Mouse (Mus musculus): ENCODE measurements at regions not wholly inside any gene's neighbourhood (a gene's known extent, or its start where the extent isn't known, plus 50 kb on each side); places are given as distances from the start of the nearest gene placed in this dataset.

GRCm38 (mm10) chr1:190340715-190341114 lies 170.2 kb upstream of the Prox1 start:
- ATAC-seq = no peak
- 88% methylated on average over 8 of the region's 8 CpGs for WGBS
- no peak overlapping the region for H3K9ac ChIP-seq (ENCODE audit: low read length)
- DNase-seq (ENCODE audit: low spot score) = no peak
- H3K36me3 ChIP-seq (ENCODE audit: control insufficient read depth, insufficient read depth, low read length) = no peaks in the 10 kb centered on the region
- H3K4me1 ChIP-seq (ENCODE audit: control insufficient read depth, insufficient read depth, low read length) = no peaks in the 10 kb centered on the region
- H3K4me3 ChIP-seq (ENCODE audit: low read depth, low read length) = no peak overlapping the region
- no peak overlapping the region for H3K4me2 ChIP-seq (ENCODE audit: low read length)
- H3K9me3 ChIP-seq (replicated peaks; ENCODE audit: control insufficient read depth, low read length) = no peaks in the 10 kb centered on the region
- H3K27ac ChIP-seq (ENCODE audit: low read depth, low read length) = no peak overlapping the region
- 0 out of 2 replicates have a peak, but pooled peaks cover 8% of the 10 kb centered on the region for H3K27me3 ChIP-seq (replicated peaks; ENCODE audit: control insufficient read depth, insufficient read depth, low read length)

GRCm38 (mm10) chr1:190334471-190334870 lies 164.0 kb upstream of the Prox1 start:
- WGBS = 23% methylated on average over 2 of the region's 2 CpGs
- no peaks in the 10 kb centered on the region for H3K9me3 ChIP-seq (replicated peaks; ENCODE audit: control insufficient read depth, low read length)
- H3K4me1 ChIP-seq (ENCODE audit: control insufficient read depth, insufficient read depth, low read length) = peaks cover 11% of the 10 kb centered on the region
- no peak overlapping the region for H3K9ac ChIP-seq (ENCODE audit: low read length)
- no peaks in the 10 kb centered on the region for H3K36me3 ChIP-seq (ENCODE audit: control insufficient read depth, insufficient read depth, low read length)
- peaks cover 3% of the 10 kb centered on the region for H3K27me3 ChIP-seq (replicated peaks; ENCODE audit: control insufficient read depth, insufficient read depth, low read length)
- no peak overlapping the region for H3K4me3 ChIP-seq (ENCODE audit: low read depth, low read length)
- peak; percentile 12; the same call in 1 of the 2 replicates for ATAC-seq
- H3K4me2 ChIP-seq (ENCODE audit: low read length) = no peak overlapping the region
- no peak overlapping the region for H3K27ac ChIP-seq (ENCODE audit: low read depth, low read length)
- DNase-seq (ENCODE audit: low spot score) = no peak

GRCm38 (mm10) chr1:190334053-190334452 lies 163.5 kb upstream of the Prox1 start:
- no peaks in the 10 kb centered on the region for H3K36me3 ChIP-seq (ENCODE audit: control insufficient read depth, insufficient read depth, low read length)
- H3K4me3 ChIP-seq (ENCODE audit: low read depth, low read length) = no peak overlapping the region
- DNase-seq (ENCODE audit: low spot score) (peak; percentile 84), ATAC-seq (peak; percentile 88)
- H3K27me3 ChIP-seq (replicated peaks; ENCODE audit: control insufficient read depth, insufficient read depth, low read length) = peaks cover 3% of the 10 kb centered on the region
- no peak overlapping the region for H3K4me2 ChIP-seq (ENCODE audit: low read length)
- no peak overlapping the region for H3K9ac ChIP-seq (ENCODE audit: low read length)
- H3K4me1 ChIP-seq (ENCODE audit: control insufficient read depth, insufficient read depth, low read length) = peaks cover 11% of the 10 kb centered on the region
- no peak overlapping the region for H3K27ac ChIP-seq (ENCODE audit: low read depth, low read length)
- 11% methylated on average over 8 of the region's 8 CpGs for WGBS
- no peaks in the 10 kb centered on the region for H3K9me3 ChIP-seq (replicated peaks; ENCODE audit: control insufficient read depth, low read length)

- WGBS = 71% methylated on average over 3 of the region's 3 CpGs
- H3K4me3 ChIP-seq (ENCODE audit: low read depth, low read length) = no peak overlapping the region
- no peak overlapping the region for H3K9ac ChIP-seq (ENCODE audit: low read length)
- peaks cover 11% of the 10 kb centered on the region for H3K4me1 ChIP-seq (ENCODE audit: control insufficient read depth, insufficient read depth, low read length)
- ATAC-seq (no peak), DNase-seq (ENCODE audit: low spot score) (no peak)
- H3K27ac ChIP-seq (ENCODE audit: low read depth, low read length) = no peak overlapping the region
- no peaks in the 10 kb centered on the region for H3K9me3 ChIP-seq (replicated peaks; ENCODE audit: control insufficient read depth, low read length)
- no peak overlapping the region for H3K4me2 ChIP-seq (ENCODE audit: low read length)
- peaks cover 3% of the 10 kb centered on the region for H3K27me3 ChIP-seq (replicated peaks; ENCODE audit: control insufficient read depth, insufficient read depth, low read length)
- H3K36me3 ChIP-seq (ENCODE audit: control insufficient read depth, insufficient read depth, low read length) = no peaks in the 10 kb centered on the region
Measured at GRCm38 (mm10) chr1:190332001-190332400, 161.5 kb upstream of the Prox1 start.

GRCm38 (mm10) chr1:190324562-190324961 lies 154.0 kb upstream of the Prox1 start:
- no peaks in the 10 kb centered on the region for H3K9me3 ChIP-seq (replicated peaks; ENCODE audit: control insufficient read depth, low read length)
- H3K27me3 ChIP-seq (replicated peaks; ENCODE audit: control insufficient read depth, insufficient read depth, low read length) = peaks cover 3% of the 10 kb centered on the region; the same call in 1 of the 2 replicates
- ATAC-seq (no peak), DNase-seq (ENCODE audit: low spot score) (no peak)
- H3K4me3 ChIP-seq (ENCODE audit: low read depth, low read length) = no peak overlapping the region
- H3K9ac ChIP-seq (ENCODE audit: low read length) = no peak overlapping the region
- H3K27ac ChIP-seq (ENCODE audit: low read depth, low read length) = no peak overlapping the region
- H3K4me1 ChIP-seq (ENCODE audit: control insufficient read depth, insufficient read depth, low read length) = no peaks in the 10 kb centered on the region
- H3K4me2 ChIP-seq (ENCODE audit: low read length) = no peak overlapping the region
- WGBS = 94% methylated on average over 6 of the region's 6 CpGs
- H3K36me3 ChIP-seq (ENCODE audit: control insufficient read depth, insufficient read depth, low read length) = no peaks in the 10 kb centered on the region

- no peak overlapping the region for H3K4me2 ChIP-seq (ENCODE audit: low read length)
- H3K36me3 ChIP-seq (ENCODE audit: control insufficient read depth, insufficient read depth, low read length) = no peaks in the 10 kb centered on the region
- DNase-seq (ENCODE audit: low spot score) (no peak), ATAC-seq (no peak)
- H3K9me3 ChIP-seq (replicated peaks; ENCODE audit: control insufficient read depth, low read length) = no peaks in the 10 kb centered on the region
- H3K9ac ChIP-seq (ENCODE audit: low read length) = no peak overlapping the region
- peaks cover 3% of the 10 kb centered on the region; the same call in 1 of the 2 replicates for H3K27me3 ChIP-seq (replicated peaks; ENCODE audit: control insufficient read depth, insufficient read depth, low read length)
- H3K4me3 ChIP-seq (ENCODE audit: low read depth, low read length) = no peak overlapping the region
- no peaks in the 10 kb centered on the region for H3K4me1 ChIP-seq (ENCODE audit: control insufficient read depth, insufficient read depth, low read length)
- 30% methylated on average over 9 of the region's 9 CpGs for WGBS
- H3K27ac ChIP-seq (ENCODE audit: low read depth, low read length) = no peak overlapping the region
Measured at GRCm38 (mm10) chr1:190323671-190324070, 153.2 kb upstream of the Prox1 start.

- Histone ChIP-seq H3K27me3 (replicated peaks; ENCODE audit: control insufficient read depth, insufficient read depth, low read length) (no peaks in the 10 kb centered on the region), H3K9me3 (replicated peaks; ENCODE audit: control insufficient read depth, low read length) (no peaks in the 10 kb centered on the region), H3K4me1 (ENCODE audit: control insufficient read depth, insufficient read depth, low read length) (no peaks in the 10 kb centered on the region), H3K4me2 (ENCODE audit: low read length) (no peak overlapping the region), H3K27ac (ENCODE audit: low read depth, low read length) (no peak overlapping the region), H3K9ac (ENCODE audit: low read length) (no peak overlapping the region), H3K4me3 (ENCODE audit: low read depth, low read length) (no peak overlapping the region), H3K36me3 (ENCODE audit: control insufficient read depth, insufficient read depth, low read length) (no peaks in the 10 kb centered on the region)
- ATAC-seq (no peak), DNase-seq (ENCODE audit: low spot score) (no peak)
- 84% methylated on average over 5 of the region's 5 CpGs for WGBS
Measured at GRCm38 (mm10) chr1:190316175-190316574, 145.7 kb upstream of the Prox1 start.

- DNase-seq (ENCODE audit: low spot score) (no peak), ATAC-seq (no peak)
- no peak overlapping the region for H3K27ac ChIP-seq (ENCODE audit: low read depth, low read length)
- no peaks in the 10 kb centered on the region for H3K36me3 ChIP-seq (ENCODE audit: control insufficient read depth, insufficient read depth, low read length)
- H3K4me3 ChIP-seq (ENCODE audit: low read depth, low read length) = no peak overlapping the region
- no peaks in the 10 kb centered on the region for H3K4me1 ChIP-seq (ENCODE audit: control insufficient read depth, insufficient read depth, low read length)
- no peak overlapping the region for H3K4me2 ChIP-seq (ENCODE audit: low read length)
- 89% methylated on average over 6 of the region's 6 CpGs for WGBS
- 0 out of 2 replicates have a peak, but pooled peaks cover 3% of the 10 kb centered on the region for H3K27me3 ChIP-seq (replicated peaks; ENCODE audit: control insufficient read depth, insufficient read depth, low read length)
- H3K9me3 ChIP-seq (replicated peaks; ENCODE audit: control insufficient read depth, low read length) = no peaks in the 10 kb centered on the region
- H3K9ac ChIP-seq (ENCODE audit: low read length) = no peak overlapping the region
Measured at GRCm38 (mm10) chr1:190309831-190310230, 139.3 kb upstream of the Prox1 start.

- Histone ChIP-seq H3K27me3 (replicated peaks; ENCODE audit: control insufficient read depth, insufficient read depth, low read length) (0 out of 2 replicates have a peak, but pooled peaks cover 3% of the 10 kb centered on the region), H3K9me3 (replicated peaks; ENCODE audit: control insufficient read depth, low read length) (no peaks in the 10 kb centered on the region), H3K4me2 (ENCODE audit: low read length) (no peak overlapping the region), H3K4me3 (ENCODE audit: low read depth, low read length) (no peak overlapping the region), H3K4me1 (ENCODE audit: control insufficient read depth, insufficient read depth, low read length) (no peaks in the 10 kb centered on the region), H3K9ac (ENCODE audit: low read length) (no peak overlapping the region), H3K36me3 (ENCODE audit: control insufficient read depth, insufficient read depth, low read length) (no peaks in the 10 kb centered on the region), H3K27ac (ENCODE audit: low read depth, low read length) (no peak overlapping the region)
- ATAC-seq = no peak
- 87% methylated on average over 3 of the region's 3 CpGs for WGBS
- no peak for DNase-seq (ENCODE audit: low spot score)
Measured at GRCm38 (mm10) chr1:190307751-190308150, 137.2 kb upstream of the Prox1 start.

Data from forebrain, embryonic 14.5 days (tissue).